Comparison of ENCODE assay signal across 14 mouse cellular contexts in the genomic region with DNA sequence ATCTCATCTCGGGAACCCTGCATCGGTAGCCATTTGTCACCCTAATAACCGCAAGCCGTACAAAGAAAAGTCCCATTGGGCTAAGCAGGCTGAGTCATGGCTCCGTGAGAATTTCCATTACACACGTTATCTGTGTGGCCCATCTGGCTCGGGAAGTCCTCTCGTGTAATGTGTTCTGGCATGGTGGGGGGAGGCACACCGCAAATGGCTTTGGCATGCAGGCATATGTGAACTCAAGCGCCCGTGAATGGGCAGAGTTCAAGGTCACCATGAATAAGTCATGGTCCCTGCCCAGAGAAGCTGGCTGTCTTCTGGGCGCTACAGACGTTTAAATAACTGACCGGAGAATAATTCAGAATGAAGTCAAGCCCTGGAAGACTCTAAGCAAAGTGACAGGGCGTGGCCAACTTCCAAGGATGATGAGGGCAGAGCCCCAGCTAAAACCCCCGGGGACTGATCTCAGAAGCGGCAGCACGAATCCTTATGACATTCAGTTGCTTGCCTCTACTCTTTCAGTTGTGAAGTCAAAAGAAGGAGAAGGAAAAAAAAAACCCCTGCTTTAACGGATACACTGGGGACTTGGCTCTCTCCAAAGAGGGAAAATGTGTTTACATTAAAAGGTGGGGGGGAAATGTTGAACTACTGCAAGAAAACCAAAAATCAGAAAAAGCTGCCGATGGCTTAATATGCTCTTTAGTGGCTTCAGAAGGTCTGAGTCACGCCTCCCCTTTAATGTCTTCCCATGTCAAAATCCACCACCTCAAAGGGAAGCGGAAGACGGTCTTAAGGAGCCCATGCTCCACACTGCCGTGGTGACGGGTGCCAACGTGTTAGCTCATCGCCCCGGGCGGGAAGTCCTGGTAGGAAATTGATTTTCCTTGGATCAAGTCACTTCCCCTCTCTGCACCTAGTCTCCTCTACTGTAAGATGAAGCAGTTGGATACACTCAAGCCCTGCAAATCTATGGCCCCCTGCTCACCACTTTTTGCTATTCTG.
DNase-seq lines count a peak whose midpoint lies in the region; ATAC-seq and TF ChIP-seq lines count a peak whose summit lies in the region.
"Had no signal": no experiment of that assay in that cellular context is flagged by ENCODE, and none has a peak within 500 bp of the region (broad histone marks: within the 10 kb centered on the region; RNA-seq: fewer than 3 reads in every experiment).

No protein-coding gene starts in this region.

- H3K27ac ChIP-seq in embryonic facial prominence, embryonic 13.5 days = peak overlapping the region; percentile 11; the same call in 1 of the 2 replicates
- no peak overlapping the region for H3K27ac ChIP-seq in embryonic facial prominence, embryonic 10.5 days (replicated peaks)
- no peak overlapping the region for H3K27ac ChIP-seq in lung, embryonic 15.5 days
- H3K27ac ChIP-seq: limb, embryonic 13.5 days; macrophage had no signal

- no peaks in the 10 kb centered on the region for H3K9me3 ChIP-seq in embryonic facial prominence, embryonic 13.5 days
- no peaks in the 10 kb centered on the region for H3K9me3 ChIP-seq in embryonic facial prominence, embryonic 10.5 days
- no peaks in the 10 kb centered on the region for H3K9me3 ChIP-seq in lung, embryonic 15.5 days
- H3K9me3 ChIP-seq: limb, embryonic 13.5 days had no signal

- no peaks in the 10 kb centered on the region for H3K36me3 ChIP-seq in embryonic facial prominence, embryonic 13.5 days
- H3K36me3 ChIP-seq in embryonic facial prominence, embryonic 10.5 days (replicated peaks) = no peaks in the 10 kb centered on the region
- no peaks in the 10 kb centered on the region for H3K36me3 ChIP-seq in lung, embryonic 15.5 days
- H3K36me3 ChIP-seq: limb, embryonic 13.5 days had no signal

- peaks cover 30% of the 10 kb centered on the region for H3K27me3 ChIP-seq in embryonic facial prominence, embryonic 13.5 days
- 0 out of 2 replicates have a peak, but pooled peaks cover 10% of the 10 kb centered on the region for H3K27me3 ChIP-seq in embryonic facial prominence, embryonic 10.5 days (replicated peaks; ENCODE audit: low read depth, poor library complexity, severe bottlenecking)
- H3K27me3 ChIP-seq in lung, embryonic 15.5 days = peaks cover 12% of the 10 kb centered on the region; the same call in 1 of the 2 replicates

- WGBS in embryonic facial prominence, embryonic 13.5 days = 55% methylated on average over 29 of the region's 29 CpGs
- WGBS in embryonic facial prominence, embryonic 10.5 days = 83% methylated on average over 29 of the region's 29 CpGs
- 46% methylated on average over 29 of the region's 29 CpGs for WGBS in lung, embryonic 15.5 days
- WGBS in lung, adult 2 months = 49% methylated on average over 29 of the region's 29 CpGs

- no peak for TF ChIP-seq CTCF in lung, adult 2 months (IDR thresholded peaks at IDR 0.05; ENCODE audit: insufficient read depth, low read length)

- TF ChIP-seq POLR2A in lung, adult 2 months (IDR thresholded peaks at IDR 0.05; ENCODE audit: borderline replicate concordance, extremely low read depth, low read depth, low read length) = no peak

- DNase-seq in embryonic facial prominence, embryonic 10.5 days (ENCODE audit: low spot score) = no peak
- DNase-seq in lung, adult 2 months = no peak
- peak; percentile 56 to 68 for DNase-seq in lung, postnatal 4 days
- peak; percentile 30 for DNase-seq in skeletal muscle tissue, adult 2 months (ENCODE audit: low read depth, low spot score)
- DNase-seq in kidney, adult 18-20 months = no peak
- DNase-seq in urinary bladder, postnatal 14 days (ENCODE audit: low spot score) = no peak
- DNase-seq: cerebellum, adult 9-10 months; kidney, postnatal 10 days; layer of hippocampus, postnatal 36 days; thymus, postnatal 14 days had no signal

- H3K4me1 ChIP-seq in embryonic facial prominence, embryonic 13.5 days = peaks cover 62% of the 10 kb centered on the region
- peaks cover 46% of the 10 kb centered on the region for H3K4me1 ChIP-seq in embryonic facial prominence, embryonic 10.5 days
- peaks cover 15% of the 10 kb centered on the region; the same call in 1 of the 2 replicates for H3K4me1 ChIP-seq in lung, embryonic 15.5 days
- no peaks in the 10 kb centered on the region for H3K4me1 ChIP-seq in lung, adult 2 months (ENCODE audit: control insufficient read depth, insufficient read depth, low read length)

- H3K4me3 ChIP-seq in embryonic facial prominence, embryonic 13.5 days = no peak overlapping the region
- H3K4me3 ChIP-seq in embryonic facial prominence, embryonic 10.5 days = no peak overlapping the region
- H3K4me3 ChIP-seq in lung, embryonic 15.5 days = no peak overlapping the region
- no peak overlapping the region for H3K4me3 ChIP-seq in lung, adult 2 months (replicated peaks; ENCODE audit: extremely low read depth, low read depth, low read length)
- H3K4me3 ChIP-seq: limb, embryonic 13.5 days had no signal

- no peak for ATAC-seq in embryonic facial prominence, embryonic 13.5 days (ENCODE audit: insufficient number of reproducible peaks, insufficient read depth, low FRiP score, low TSS enrichment, low read depth)
- ATAC-seq in lung, embryonic 15.5 days (ENCODE audit: borderline replicate concordance, extremely low read depth, low FRiP score, low TSS enrichment) = no peak

- H3K4me2 ChIP-seq in embryonic facial prominence, embryonic 13.5 days = 0 out of 2 replicates have a peak overlapping the region, but pooled peaks have one; percentile 11
- H3K4me2 ChIP-seq in lung, embryonic 15.5 days = peak overlapping the region; percentile 29
- H3K4me2 ChIP-seq: limb, embryonic 13.5 days had no signal

- H3K9ac ChIP-seq in embryonic facial prominence, embryonic 13.5 days = no peak overlapping the region
- H3K9ac ChIP-seq in lung, embryonic 15.5 days = no peak overlapping the region
- H3K9ac ChIP-seq: limb, embryonic 13.5 days had no signal

Comparison
In these comparisons a context has a peak if more than half of its experiments do, and no peak if none do; other contexts are left out.
1. DNase-seq: peak in lung, postnatal 4 days (2 of 2) and skeletal muscle tissue, adult 2 months (single experiment); none in embryonic facial prominence, embryonic 10.5 days (single experiment), lung, adult 2 months (single experiment), kidney, adult 18-20 months (single experiment) and urinary bladder, postnatal 14 days (single experiment).